Mouse (Mus musculus): Measurements from ENCODE around the gene Ap1g2.

Ap1g2 gene

DNA sequence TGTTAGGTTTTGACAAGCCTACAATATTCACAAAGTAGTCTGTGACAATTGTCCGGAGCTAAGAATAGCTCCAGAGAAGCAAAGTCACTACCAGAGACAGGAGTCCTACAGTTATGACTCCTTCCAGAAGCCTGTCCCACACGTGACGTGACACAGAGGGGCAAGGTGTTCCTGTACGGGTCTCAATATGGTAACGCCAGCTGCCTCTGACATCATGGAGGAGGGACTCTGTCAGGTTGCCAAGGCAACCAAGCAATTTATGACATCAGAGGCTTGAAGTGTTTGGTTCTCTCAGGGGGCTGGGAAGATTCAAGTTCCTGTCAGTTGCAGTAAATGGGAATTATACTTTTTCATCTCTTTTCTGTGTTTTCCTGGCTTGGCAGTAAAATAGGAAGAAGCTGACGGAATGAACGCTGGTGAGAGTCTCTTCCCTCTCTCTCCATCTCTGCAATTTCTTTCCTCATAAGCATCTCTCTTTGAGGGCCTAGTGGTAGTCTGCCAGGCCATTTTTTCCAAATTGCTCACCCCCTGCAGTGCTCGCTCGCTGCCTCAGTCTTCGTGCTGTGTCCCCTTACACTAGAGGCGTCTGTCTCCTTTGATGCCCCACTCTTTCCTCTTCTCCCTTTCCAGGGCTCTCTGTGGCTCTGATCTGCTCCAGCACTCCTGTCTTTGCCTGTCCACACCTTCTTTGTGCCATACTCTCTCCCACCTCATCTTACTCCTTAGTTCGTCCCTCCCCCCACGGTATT, 17.0 kb downstream of the Ap1g2 start:
- DNase-seq (ENCODE audit: low read depth in 1 of 2, low spot score in 2 of 2) = no peak

DNA sequence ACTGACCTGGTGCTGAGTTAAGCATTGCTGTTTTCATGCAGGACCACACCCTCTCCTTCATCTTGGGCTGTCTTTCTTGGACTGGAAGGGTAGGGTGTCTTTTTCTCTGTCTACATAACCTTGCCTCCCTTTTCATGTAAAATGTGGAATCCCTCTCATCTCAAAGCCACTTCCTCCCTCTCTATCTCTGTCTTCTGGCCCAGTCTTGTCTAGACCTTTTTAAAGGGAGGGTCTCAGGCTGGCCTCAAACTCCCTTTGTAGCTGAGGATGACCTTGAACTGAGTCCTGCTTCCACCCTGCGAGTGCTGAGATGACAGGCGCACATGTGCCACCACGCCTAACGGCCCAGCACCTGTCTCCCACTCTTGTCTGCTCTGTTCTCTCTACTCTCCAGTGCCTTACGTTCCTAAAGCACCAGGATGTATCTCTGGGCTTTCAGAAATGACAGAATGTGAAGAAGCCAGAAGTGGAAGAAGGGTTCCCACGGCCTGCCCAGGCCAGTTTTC, 20.3 kb downstream of the Ap1g2 start:
- DNase-seq (ENCODE audit: low read depth in 1 of 2, low spot score in 2 of 2) = no peak

DNA sequence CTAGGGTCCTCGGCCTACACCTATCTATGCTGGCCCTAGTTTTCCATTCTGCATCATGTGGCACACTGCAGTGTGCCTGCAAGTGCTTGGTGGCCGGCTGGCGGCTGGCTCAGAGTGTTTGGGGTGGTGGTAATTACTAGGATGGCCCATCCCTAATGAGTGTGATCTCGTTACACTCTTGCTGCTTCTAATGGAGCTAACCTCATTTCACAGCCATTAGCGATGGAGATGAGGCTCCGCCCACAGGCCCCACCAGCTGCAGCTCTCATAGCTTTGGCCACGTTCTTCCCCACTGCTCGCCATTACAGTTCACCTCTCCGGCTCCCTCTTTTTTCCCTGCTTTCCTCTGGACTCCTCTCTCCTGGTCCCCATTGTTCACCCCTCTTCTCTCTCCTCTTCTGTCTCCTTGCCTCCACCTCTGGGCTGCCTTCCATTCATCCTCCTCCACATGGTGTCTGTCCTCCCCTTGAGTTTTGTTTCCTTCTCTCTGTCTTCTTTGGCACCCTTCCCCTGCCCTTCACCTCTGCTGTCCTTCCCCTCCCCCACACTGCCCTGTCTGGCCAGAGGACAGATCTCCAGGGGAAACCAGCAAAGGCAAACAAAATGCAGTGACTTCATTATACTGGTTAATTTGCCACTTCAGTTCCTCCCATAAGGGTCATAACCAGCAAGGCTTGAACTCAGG, 20.9 kb downstream of the Ap1g2 start:
- DNase-seq (ENCODE audit: low read depth in 1 of 2, low spot score in 2 of 2) = no peak

DNA sequence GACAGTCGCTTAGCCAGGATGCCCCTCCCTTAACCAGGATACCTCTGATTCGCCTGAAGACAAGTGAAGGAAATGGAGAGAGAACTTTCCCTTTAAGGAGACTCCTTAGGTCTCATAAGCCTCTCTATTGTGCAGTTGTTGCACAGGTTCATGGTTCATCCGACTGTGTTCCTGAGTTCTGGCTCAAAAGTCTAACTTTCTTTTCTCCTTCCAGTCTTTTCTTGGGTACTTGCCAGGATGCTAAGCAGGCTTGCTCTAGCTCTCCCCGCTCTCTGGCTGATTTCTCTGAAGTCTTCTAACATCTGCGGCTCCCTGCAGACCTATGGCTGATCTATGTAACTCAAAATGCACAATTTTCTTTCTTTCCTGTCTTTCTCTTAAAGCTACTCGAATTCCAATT, 22.9 kb downstream of the Ap1g2 start:
- no peak for DNase-seq (ENCODE audit: low read depth in 1 of 2, low spot score in 2 of 2)

DNA sequence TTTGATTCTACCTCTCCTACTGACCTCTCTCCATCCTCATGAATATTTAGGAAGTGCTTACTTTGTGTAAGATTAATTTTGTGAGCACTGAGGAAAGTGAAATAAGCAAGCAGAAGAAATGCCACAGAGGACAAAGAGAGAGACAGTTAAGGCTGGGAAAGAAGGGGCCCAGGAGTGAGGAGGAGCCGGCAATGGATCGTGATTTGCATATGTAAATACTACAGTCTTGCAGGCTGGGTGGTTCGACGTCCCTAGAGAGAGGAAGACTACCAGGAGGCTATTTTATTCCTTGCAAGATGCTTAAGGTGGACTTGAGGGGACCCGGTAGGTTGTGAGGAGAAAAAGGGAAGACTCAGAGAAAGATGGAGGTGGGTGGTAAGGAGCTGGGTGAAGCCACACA, 25.3 kb downstream of the Ap1g2 start:
- DNase-seq (ENCODE audit: low read depth in 1 of 2, low spot score in 2 of 2) = no peak

DNA sequence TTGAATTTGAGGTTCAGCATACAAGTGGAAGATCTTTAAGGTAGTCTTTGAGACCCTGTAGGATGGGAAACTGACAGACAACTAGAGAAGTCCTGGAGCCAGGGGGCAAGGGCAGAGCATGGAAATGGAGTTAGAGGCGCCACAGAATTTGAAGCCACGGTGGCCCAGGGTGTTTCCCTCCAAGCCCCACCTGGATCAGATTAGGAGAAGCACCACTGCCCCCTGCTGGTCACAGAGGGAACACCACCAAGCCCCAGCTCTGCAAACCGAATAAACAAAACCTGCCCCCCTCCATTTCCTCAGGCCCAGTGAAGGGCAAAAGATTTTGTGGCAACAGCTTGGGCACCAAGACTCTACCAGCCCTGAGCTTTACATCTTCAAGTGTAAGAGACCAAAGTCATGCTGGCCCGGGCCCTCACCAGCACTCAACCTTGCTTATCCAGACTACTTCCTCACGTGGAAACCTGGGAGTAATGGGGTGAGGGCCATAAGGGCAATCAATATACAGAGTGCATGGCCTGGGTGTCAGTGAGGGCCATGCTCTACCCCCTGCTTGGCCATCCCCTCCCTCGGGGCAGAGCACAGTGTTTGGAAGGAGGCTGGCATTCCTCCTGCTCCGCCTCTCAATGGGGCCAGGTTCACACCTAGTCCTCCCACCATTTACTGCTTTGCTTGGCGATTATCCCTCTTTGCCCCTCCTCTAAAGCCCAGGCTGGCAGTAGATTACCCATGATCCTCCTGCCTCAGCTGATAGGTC, 27.0 kb downstream of the Ap1g2 start:
- no peak for DNase-seq (ENCODE audit: low read depth in 1 of 2, low spot score in 2 of 2)

DNA sequence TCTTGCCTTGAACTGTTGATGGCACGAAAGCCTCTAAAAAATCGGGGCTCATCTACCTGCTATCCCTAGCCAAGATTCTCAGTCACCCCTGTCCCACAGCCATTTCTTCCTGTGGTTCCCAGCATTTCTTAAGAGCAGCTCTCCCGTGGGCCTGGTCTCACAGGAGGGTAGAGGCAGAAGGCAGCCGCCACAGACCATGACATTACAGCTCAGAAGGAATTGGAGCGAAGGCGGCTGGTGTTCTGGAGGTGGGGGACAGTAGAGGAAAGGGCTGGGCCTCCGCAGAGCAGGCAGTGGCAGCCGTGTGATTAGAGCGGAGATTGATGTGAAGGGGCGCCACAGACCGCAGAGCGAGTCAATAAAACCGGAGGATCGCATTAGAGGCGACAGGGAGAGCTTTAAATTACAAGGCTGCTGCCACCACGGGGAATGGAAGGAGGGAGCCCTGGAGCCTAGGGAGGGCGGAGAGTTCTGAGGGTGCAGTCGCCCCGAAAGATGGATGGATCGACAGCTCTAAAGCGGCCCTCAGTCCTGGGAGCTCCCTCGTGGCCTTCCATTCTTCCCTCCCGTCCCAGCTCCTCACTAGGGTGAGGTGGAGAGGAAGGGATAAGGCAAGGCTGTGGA, 27.9 kb downstream of the Ap1g2 start:
- no peak for DNase-seq (ENCODE audit: low read depth in 1 of 2, low spot score in 2 of 2)

DNA sequence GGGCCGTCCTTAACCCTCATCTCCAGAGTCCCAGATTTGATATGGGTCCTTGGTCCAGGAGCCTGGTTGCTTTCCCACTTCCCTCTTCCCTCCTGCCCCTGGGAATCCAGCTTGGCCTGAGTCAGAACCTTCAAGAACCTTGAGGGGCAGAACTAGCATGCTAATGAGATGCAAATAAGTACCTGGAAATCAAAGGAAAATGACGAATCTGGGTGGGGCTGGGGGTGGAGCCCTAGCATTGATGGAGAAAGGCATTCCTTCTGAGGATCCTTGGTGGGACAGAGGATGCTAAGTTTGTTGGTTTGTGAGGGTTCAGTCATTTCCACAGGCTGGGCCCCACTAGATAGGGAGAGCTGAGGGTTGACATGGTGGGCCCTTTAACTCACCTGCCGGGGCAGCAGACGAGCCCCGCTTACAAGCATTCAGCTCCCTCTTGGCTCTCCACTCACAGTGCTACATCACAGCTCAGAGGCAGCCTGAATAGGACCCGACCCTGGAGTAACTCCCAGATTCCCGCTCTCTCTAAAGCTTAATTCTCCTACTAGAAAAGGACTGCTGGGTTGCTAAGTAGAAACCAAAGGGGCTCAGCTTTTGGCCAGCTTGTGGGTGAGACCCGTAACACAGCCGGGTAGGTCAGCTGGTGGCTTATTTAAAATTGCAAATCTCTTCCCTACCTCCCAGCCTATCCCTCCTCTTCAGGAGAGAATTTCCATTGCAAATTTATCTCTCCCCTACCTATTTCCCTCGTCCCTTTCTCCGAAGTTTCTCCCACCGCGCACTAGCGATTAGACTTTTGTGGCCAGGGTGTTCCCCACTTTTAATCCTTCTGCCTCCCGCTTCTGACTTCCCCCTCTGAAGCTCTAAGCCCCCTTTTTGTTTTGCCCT, 28.7 kb downstream of the Ap1g2 start:
- no peak for DNase-seq (ENCODE audit: low read depth in 1 of 2, low spot score in 2 of 2)

DNA sequence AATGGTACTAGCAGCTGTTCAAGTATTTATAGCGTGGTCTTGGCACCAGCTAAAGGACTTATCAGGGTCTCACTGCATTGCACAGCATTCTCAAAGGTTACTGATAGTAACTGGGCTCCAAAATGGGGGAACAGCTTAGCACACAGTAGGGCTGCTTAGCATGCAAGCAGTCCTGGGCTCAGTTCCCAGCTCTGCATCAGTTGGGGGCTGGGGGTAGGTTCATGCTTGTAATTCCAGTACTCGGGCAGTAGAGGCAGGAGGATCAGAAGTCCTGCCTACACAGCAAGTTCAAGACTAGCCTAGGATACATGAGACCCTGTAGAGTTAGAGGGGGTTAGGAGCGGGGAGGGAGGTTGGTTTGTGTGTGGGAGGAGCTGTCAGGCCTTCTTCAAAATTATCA, 29.4 kb downstream of the Ap1g2 start:
- no peak for DNase-seq (ENCODE audit: low read depth in 1 of 2, low spot score in 2 of 2)

DNA sequence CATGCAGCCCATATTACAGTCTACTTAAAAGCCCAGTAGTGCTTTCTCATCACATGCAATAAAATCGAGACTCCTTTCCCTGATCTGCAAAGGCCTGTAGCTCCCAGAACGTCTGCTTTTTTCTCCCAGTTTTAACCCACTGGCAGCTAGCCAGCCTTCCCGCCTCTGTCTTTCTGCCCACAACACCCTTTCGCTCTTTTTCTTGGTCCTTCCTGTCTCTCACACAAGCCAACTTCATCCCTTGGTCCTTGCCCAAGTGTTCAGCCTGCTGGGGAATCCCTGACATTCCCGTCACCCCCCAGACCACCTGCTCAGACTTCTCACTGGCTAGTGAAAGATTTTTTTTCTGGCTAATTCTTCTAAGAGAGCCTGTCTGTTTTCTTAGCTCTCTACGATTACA, 30.2 kb downstream of the Ap1g2 start:
- no peak for DNase-seq (ENCODE audit: low read depth in 1 of 2, low spot score in 2 of 2)

DNA sequence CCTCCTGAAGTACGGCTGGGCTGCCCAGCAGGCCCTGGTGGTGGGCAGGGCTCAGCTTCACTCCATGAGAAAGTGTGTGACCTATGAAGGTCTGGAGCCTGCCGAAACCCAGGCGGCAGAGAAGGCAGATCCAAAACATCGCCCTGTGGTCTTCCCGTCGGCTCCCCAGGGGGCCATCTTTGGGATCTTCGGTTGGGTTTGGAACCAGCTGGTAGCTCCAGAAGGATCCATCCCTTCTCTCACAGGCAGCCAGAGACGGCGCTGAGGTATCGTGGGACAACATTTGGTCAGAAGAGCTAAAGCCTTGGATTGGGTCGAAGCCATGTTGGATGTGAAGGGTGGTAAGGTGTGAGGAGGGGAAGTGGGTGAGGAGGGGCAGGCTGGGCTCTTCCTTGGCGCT, 32.0 kb downstream of the Ap1g2 start:
- no peak for DNase-seq (ENCODE audit: low read depth in 1 of 2, low spot score in 2 of 2)

DNA sequence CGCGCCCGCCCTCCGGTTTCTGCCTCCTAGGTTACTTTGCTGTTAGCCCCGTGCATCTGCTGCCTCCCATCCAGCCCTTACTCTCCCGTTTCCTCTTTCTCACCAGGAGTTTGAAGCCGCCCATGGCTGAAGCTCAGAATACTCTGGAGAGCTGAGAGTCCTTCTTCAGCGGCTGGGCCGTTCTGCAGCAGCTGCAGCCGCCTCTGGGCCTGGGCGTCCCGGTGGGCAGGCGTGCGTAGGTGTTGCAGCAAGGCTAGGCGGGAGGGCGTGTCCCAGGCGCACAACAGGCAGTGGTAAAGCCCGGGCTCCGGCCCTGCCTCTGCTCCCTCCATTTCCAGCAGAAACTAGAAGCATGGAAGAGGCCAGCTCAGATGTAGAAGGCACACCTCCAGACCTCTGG, 34.6 kb downstream of the Ap1g2 start:
- DNase-seq (ENCODE audit: low read depth in 1 of 2, low spot score in 2 of 2) = no peak

DNA sequence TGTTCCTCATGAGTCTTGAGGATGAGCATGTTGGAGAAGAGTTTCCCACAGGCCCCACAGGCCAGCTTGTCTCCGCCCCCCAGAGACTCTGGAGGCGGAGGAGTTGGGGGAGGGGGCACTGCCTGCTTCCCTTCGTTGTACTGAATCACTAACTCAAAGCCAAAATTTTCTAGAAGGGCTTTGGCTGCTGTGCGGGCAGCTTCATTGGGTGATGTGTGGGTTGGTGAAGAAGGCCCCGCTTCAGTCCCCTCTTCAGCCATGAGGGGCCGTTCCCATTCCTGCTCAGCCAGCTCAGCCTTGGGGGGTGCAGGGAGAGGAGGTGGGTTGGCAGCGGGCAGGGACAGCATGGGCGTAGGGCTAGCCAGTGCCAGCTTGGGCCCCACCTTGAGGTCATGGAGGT, 40.4 kb downstream of the Ap1g2 start:
- no peak for DNase-seq (ENCODE audit: low read depth in 1 of 2, low spot score in 2 of 2)

DNA sequence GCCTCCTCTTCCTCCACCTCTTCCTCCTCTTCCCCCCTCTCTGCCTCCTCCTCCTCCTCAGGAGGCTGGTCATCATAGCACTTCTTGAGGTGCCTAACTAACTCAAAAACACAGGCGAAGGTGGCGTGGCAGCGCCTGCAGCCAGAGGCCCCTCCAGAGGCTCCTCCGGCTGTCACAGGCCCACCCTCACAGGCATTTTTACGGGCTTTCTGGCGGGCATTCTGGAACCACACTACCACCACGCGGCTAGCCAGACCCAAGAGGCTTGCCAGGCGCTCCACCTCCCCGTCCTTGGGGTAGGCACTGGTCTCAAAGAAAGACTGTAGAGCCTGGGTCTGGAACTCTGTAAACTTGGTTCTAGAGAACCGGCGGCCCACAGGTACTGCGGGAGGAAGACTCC, 41.0 kb downstream of the Ap1g2 start:
- DNase-seq (ENCODE audit: low read depth in 1 of 2, low spot score in 2 of 2) = no peak

DNA sequence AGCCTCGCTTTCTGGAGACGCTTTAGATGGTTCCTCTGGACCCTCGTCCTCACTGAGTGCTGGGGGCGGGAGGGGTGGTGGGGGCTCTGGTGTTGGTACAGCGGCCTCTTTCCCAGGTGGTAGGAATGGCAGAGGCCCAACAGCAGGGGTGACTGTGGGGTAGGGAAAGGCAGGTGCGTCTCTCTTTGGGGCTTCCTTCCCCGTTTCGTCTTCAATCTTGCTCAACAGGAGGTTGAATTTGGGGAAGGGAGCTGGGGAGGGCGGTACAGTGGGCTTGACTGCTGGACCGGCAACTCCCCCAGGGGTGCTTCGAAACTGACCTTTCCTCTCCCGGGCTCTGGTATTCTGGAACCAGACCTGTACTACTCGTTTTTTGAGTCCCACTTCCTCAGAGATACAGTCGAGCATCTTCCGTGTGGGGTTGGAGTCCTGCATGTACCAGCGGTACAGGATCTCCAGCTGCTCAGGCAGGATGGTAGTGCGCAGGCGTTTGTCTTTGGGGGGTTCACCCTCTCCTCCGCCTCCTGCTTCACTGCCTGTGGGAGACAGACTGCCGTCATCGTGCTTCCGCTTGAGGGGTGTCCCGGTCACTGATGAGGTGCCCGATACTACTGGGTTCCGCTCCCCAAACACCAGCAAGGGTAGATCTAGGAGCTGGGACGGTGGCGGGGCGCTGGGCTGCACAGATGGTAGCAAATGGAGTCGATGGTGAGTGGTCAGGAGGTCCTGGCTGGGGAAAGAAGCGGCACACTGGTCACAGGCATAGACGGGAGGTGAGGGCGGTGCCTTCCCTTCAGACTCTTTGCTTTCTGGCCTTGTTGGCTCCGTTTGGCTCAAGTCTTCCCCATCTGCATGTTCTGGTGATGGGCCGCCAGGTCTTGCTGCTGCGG, 41.7 kb downstream of the Ap1g2 start:
- DNase-seq (ENCODE audit: low read depth in 1 of 2, low spot score in 2 of 2) = no peak

DNA sequence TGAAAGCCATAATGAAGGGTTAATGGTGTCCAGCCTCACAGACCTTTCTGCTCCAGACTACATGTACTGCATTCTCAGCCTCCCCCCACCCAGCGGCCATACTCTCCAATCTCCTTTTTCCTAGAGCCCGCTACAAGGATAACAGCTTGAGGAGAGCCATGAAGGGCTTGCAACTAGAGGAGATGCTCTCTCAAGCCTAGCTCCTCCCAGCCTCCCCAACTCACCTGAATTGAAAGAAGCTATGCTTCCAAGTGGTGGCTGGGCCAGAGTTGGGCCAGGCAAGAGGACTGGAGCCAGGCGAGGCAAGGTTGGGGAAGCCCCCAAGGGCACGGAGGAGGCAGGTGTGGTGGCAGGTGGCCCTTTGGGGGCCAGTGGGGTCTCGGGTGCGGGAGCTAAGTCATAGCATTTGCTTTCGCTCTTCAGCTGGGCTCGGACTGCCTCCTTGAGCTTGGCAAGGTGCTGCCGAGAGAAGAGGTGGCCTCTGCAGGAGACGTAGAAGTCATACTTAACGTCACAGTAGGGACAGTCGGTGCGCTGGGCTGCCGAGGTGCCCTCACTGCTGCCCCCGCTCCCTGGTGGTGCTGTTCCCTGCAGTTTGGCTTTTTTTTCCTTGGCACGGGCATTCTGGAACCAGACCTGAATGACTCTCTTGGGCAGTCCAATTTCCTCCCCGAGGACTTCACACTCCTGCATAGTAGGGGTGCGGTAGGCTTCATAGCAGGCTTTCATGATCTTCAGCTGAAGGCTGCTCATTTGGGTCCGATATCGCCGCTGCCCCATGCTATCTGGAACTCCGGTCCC, 42.6 kb downstream of the Ap1g2 start:
- no peak for DNase-seq (ENCODE audit: low read depth in 1 of 2, low spot score in 2 of 2)

DNA sequence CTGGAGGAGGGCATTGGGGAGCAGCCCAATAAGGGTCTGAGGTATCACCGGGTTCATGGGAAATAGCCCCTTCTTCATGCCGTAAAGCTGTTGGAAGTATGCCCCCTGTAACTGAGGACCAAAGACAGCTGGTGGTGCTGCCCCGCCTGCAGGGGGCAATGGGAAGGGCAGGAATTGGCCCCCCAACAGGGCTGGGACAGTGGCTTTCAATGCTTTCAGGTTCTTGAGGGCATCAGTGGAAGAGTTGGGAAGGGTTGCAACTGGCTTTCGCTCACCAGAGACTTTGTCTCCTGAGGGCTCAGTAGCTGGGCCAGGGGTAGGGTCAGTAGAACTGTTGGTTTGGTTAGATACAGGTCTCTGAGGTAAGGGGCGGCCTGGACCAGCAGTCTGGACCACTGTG, 43.3 kb downstream of the Ap1g2 start:
- no peak for DNase-seq (ENCODE audit: low read depth in 1 of 2, low spot score in 2 of 2)

DNA sequence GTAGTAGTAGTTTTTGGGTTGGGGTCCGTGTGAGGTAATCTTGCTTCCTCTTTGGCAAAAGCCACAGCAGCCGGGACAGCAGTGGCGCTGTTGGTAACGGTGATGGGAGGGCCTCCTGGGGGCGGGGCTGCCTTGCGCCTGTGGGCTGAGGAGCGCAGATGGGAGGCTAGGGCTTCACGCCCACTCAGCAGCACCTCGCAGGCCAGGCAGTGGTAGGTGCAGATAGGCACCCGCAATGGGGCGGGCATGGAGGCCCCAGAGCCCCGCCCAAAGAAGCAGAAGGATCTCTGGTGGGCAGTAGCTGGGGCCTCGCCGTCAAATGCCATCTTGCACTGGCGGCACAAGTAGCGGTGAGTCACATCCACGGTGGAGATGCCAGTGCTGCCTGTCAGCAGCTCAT, 43.8 kb downstream of the Ap1g2 start:
- DNase-seq (ENCODE audit: low read depth in 1 of 2, low spot score in 2 of 2) = no peak

DNA sequence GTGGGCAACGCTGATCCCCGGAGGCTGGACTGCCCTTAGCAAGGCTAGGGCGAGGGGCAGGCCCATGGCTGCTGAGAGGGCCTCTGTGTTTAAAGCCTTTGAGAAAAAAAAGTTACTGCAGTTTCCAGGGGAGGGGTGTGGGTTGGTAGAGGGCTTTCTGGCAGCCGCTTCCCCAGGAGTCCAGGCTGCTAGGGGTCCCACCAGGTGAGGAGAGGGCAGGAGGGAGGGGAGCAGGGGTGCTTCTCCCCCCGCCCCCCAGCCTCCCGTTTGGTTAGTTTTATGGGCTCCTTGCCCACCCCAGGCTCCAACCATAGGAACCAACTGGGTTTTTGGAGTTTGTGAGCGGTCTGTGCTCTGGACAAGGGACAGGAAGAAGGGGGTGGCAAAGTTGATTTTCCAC, 44.5 kb downstream of the Ap1g2 start:
- no peak for DNase-seq (ENCODE audit: low read depth in 1 of 2, low spot score in 2 of 2)
